Mouse (Mus musculus): Measurements from ENCODE around the gene Azin2. TPM values are rescaled to one million over a fixed set of nuclear protein-coding genes. Genes with fewer than 3 reads are reported as not detected.

The Azin2 gene
- total and polyA plus RNA-seq, 3 experiments, result 0.39 to 2.3 TPM; not detected in 1

DNA sequence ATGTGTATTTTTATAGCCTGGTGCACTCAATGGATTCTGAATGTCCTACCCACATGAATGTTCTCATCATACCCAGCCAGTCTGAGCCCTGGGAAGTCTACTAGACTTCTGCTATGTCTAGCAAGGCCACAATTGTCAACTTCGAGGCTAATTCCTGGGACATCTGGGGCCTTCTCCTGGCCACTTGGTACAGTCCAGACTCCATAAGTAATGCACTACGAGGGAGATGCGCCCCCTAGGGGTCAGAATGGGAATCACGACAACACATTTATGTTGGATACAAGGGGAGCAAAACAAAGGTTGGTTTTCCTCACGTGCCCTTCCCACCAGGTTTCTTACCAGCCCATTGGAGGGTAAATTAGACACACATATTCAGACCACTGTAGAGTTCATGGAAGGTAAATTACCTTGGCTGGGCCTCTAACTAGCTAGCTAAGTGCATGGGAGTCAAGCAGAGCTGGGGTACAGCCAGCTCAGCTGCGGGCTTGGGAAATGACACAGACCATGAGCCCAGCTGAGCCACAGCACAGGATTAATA, 14.0 kb downstream of the Azin2 start (continued):
- TF ChIP-seq RCOR1 (IDR thresholded peaks at IDR 0.05; ENCODE audit: low read depth, low read length) (no peak), SIN3A (IDR thresholded peaks at IDR 0.05; ENCODE audit: low read length) (peak; percentile 49; the same call in 1 of the 2 replicates), MYB (IDR thresholded peaks at IDR 0.05; ENCODE audit: low read depth, low read length) (no peak)

DNA sequence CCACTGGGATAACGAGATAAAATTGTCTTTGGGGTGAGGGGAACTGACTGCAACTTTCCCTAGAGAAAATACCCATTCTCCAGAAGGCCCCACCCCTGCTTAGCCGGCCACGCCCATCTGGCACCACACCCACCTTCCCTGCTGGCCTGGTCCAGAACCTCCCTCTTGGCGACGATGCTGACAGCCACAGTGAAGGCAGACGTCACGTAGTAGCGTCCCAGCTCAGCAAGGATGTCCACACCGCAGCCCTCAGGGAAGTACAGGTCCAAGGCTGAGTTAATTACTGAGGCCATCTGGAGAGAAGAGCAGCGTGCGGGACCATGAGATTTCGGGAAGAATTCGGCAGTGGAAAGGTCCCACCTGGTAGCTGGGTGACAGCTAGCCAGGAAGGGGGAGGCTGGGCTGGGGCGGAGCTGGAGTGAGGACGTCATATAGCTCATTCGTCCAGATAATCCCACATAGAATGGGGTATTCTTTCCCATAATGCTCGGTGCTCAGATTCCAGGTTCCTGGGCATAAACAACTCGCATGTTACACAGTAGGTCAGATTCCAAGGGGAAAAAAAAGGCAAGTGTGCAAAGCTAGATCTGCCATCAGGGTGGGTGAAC, 14.8 kb downstream of the Azin2 start:
- Histone ChIP-seq H3K27me3 (ENCODE audit: control insufficient read depth in 1 of 2, insufficient read depth in 2 of 2, low read length in 2 of 2) (peaks cover 0 to 1% of the 10 kb centered on the region in 2 experiments; a peak in 2 of 4 replicates), H3K36me3 (ENCODE audit: control insufficient read depth in 1 of 2, insufficient read depth in 2 of 2, low read length in 2 of 2) (no peaks in the 10 kb centered on the region), H3K27ac (ENCODE audit: control insufficient read depth, low read depth, low read length) (no peak overlapping the region), H3K9ac (ENCODE audit: control insufficient read depth, low read depth, low read length, poor library complexity, severe bottlenecking) (peak overlapping the region; percentile 30), H3K79me2 (ENCODE audit: control insufficient read depth, insufficient read depth, low read length, poor library complexity) (no peaks in the 10 kb centered on the region), H3K9me3 (replicated peaks; ENCODE audit: insufficient read depth, low read length) (no peaks in the 10 kb centered on the region), H3K4me3 (ENCODE audit: control insufficient read depth in 1 of 2, insufficient read depth in 1 of 2, low read depth in 2 of 2, low read length in 2 of 2) (peak overlapping the region; percentile 46 to 94), H3K4me1 (ENCODE audit: control insufficient read depth in 1 of 2, insufficient read depth in 2 of 2, low read length in 2 of 2) (peaks cover 0 to 5% of the 10 kb centered on the region in 2 experiments; a peak in 1 of 4 replicates)
- no peak for TF ChIP-seq USF2 (IDR thresholded peaks at IDR 0.05; ENCODE audit: borderline replicate concordance in 1 of 2, insufficient read depth in 1 of 2, low read depth in 1 of 2, low read length in 2 of 2)
- TF ChIP-seq ETS1 (IDR thresholded peaks at IDR 0.05; ENCODE audit: low read depth, low read length), result 0 out of 2 replicates have a peak, but pooled peaks have one; percentile 9
- 0 out of 2 replicates have a peak, but pooled peaks have one; percentile 7 for TF ChIP-seq TBP (IDR thresholded peaks at IDR 0.05; ENCODE audit: low read depth, low read length)
- TF ChIP-seq MYC (IDR thresholded peaks at IDR 0.05; ENCODE audit: low read depth, low read length), result no peak
- peak; percentile 87 for DNase-seq (ENCODE audit: low read depth, low spot score)

DNA sequence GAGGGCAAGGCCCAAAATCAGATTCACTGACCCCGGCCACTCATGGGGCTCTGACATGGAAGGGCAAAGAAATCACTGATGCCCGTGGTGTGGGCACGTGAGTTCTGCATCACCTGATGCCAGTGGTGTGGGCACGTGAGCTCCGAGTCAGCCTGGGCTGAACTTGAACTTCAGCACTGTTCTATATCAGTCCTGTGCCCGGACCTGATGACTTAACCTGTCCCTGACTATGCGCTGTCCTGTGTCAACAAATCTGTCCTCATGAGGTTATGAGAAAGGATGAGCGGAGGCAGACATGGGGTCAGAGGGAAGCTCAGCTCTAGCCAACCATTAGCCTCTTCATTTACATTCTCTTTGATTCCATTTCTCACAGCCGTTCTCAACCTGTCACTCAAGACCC, 15.5 kb downstream of the Azin2 start:
- H3K27me3 ChIP-seq (ENCODE audit: control insufficient read depth in 1 of 2, insufficient read depth in 2 of 2, low read length in 2 of 2), result no peaks in the 10 kb centered on the region; a peak in 2 of 4 replicates
- H3K4me3 ChIP-seq (ENCODE audit: control insufficient read depth in 1 of 2, insufficient read depth in 1 of 2, low read depth in 2 of 2, low read length in 2 of 2), result no peak overlapping the region
- DNase-seq (ENCODE audit: low read depth, low spot score), result no peak
- no peak overlapping the region for H3K9ac ChIP-seq (ENCODE audit: control insufficient read depth, low read depth, low read length, poor library complexity, severe bottlenecking)
- H3K36me3 ChIP-seq (ENCODE audit: control insufficient read depth in 1 of 2, insufficient read depth in 2 of 2, low read length in 2 of 2), result no peaks in the 10 kb centered on the region
- no peaks in the 10 kb centered on the region for H3K9me3 ChIP-seq (replicated peaks; ENCODE audit: insufficient read depth, low read length)
- TF ChIP-seq USF2 (IDR thresholded peaks at IDR 0.05; ENCODE audit: borderline replicate concordance in 1 of 2, insufficient read depth in 1 of 2, low read depth in 1 of 2, low read length in 2 of 2) (no peak), MXI1 (IDR thresholded peaks at IDR 0.05; ENCODE audit: low read depth, low read length) (no peak), MAFK (IDR thresholded peaks at IDR 0.05; ENCODE audit: borderline replicate concordance, low read depth, low read length) (no peak), MEF2A (IDR thresholded peaks at IDR 0.05; ENCODE audit: extremely low read depth, insufficient replicate concordance, low read depth, low read length, poor library complexity, severe bottlenecking) (no peak), NELFE (IDR thresholded peaks at IDR 0.05; ENCODE audit: low read depth, low read length) (no peak), GABPA (IDR thresholded peaks at IDR 0.05; ENCODE audit: low read depth, low read length) (no peak), GATA1 (IDR thresholded peaks at IDR 0.05; ENCODE audit: low read depth, low read length) (no peak), USF1 (IDR thresholded peaks at IDR 0.05; ENCODE audit: low read depth, low read length) (no peak), ZC3H11A (IDR thresholded peaks at IDR 0.05; ENCODE audit: low read depth, low read length) (no peak)
- no peaks in the 10 kb centered on the region for H3K79me2 ChIP-seq (ENCODE audit: control insufficient read depth, insufficient read depth, low read length, poor library complexity)
- peaks cover 0 to 5% of the 10 kb centered on the region in 2 experiments; a peak in 1 of 4 replicates for H3K4me1 ChIP-seq (ENCODE audit: control insufficient read depth in 1 of 2, insufficient read depth in 2 of 2, low read length in 2 of 2)
- H3K27ac ChIP-seq (ENCODE audit: control insufficient read depth, low read depth, low read length), result no peak overlapping the region

Data from MEL (cell line).